Mouse (Mus musculus): ENCODE data around the gene Sowahd.
A peak's percentile ranks its signal among the peaks of the same experiment; 100 is the strongest.

DNA sequence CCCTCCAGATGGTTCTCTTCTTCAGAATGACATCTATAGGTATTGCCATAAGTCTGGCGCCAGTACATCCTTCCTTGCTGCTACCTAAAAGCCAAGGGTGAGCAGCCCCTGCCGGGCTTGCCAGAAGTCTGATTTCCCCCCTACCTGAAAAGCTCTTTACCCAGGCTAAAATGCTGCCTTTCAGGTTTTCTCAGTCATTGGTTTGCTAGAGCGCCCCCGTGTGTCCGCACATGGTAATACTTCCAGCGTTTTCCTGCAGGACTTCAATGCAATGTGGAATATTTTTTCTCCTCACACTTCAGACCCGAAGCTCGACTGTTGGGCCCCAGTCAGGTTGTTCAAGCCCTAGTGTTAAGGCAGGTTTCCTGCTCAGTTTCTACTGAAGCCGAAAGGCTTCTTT lies 5.9 kb upstream of the Sowahd start:
- TF ChIP-seq CTCF (conservative IDR thresholded peaks at IDR 0.05 in 1 of 2, IDR thresholded peaks at IDR 0.05 in 1 of 2; ENCODE audit: low read depth in 2 of 2, low read length in 2 of 2) (peak; percentile 31 to 64), HCFC1 (IDR thresholded peaks at IDR 0.05; ENCODE audit: low read depth, low read length) (no peak), BHLHE40 (IDR thresholded peaks at IDR 0.05; ENCODE audit: low read depth, low read length) (no peak), POLR2A (IDR thresholded peaks at IDR 0.05; ENCODE audit: low read depth, low read length) (no peak), TCF12 (IDR thresholded peaks at IDR 0.05; ENCODE audit: low read depth, low read length) (no peak), ZNF384 (IDR thresholded peaks at IDR 0.05; ENCODE audit: low read depth, low read length) (no peak), GABPA (IDR thresholded peaks at IDR 0.05; ENCODE audit: insufficient replicate concordance, low read depth, low read length) (no peak)

Data from CH12.LX (cell line).